Mouse (Mus musculus) heart, postnatal 0 days (tissue): ENCODE measurements around the gene Rnf169. TPM values are rescaled to one million over a fixed set of nuclear protein-coding genes. Genes with fewer than 3 reads are reported as not detected.

Experiments
- ATAC-seq: fragments of 200-750 bp; cut with Nextera tagmentation; 2 replicates; pipeline ENCODE4 v1.8.0; 2017; ENCODE audit warnings: low read depth, moderate number of reproducible peaks, moderate library complexity; ENCODE audit not compliant: insufficient read depth
- DNase-seq: peaks from one replicate; pipeline ENCODE4 v3.0.0-alpha.2; 2016; ENCODE audit warnings: low spot score
- H3K27ac ChIP-seq: fragments of 300-500 bp; sonication (generic); 2 replicates; pipeline ENCODE4 v1.5.1; 2014; ENCODE audit warnings: low read depth, mild to moderate bottlenecking
- H3K27me3 ChIP-seq: fragments of 300-500 bp; sonication (generic); 2 replicates; pipeline ENCODE4 v1.6.1; 2014; ENCODE audit warnings: low read length, mixed read lengths; ENCODE audit not compliant: control insufficient read depth, insufficient read depth
- H3K36me3 ChIP-seq: fragments of 300-500 bp; sonication (generic); replicated peaks from 2 replicates; pipeline ENCODE4 v1.6.1; 2014; ENCODE audit warnings: low read length, mixed read lengths; ENCODE audit not compliant: control insufficient read depth, insufficient read depth
- H3K4me1 ChIP-seq: fragments of 300-500 bp; sonication (generic); 2 replicates; pipeline ENCODE4 v1.6.1; 2014; ENCODE audit warnings: antibody characterized with exemption; ENCODE audit not compliant: control insufficient read depth, insufficient read depth
- H3K4me2 ChIP-seq: fragments of 300-500 bp; sonication (generic); 2 replicates; pipeline ENCODE4 v1.6.1; 2014; ENCODE audit warnings: low read depth, mild to moderate bottlenecking, low read length, moderate library complexity
- H3K4me3 ChIP-seq: fragments of 300-500 bp; sonication (generic); 2 replicates; pipeline ENCODE4 v1.5.1; 2014; ENCODE audit warnings: low read depth, low read length
- H3K9ac ChIP-seq: fragments of 300-500 bp; sonication (generic); replicated peaks from 2 replicates; pipeline ENCODE4 v1.6.1; 2014; ENCODE audit warnings: low read depth, low read length, mixed read lengths
- H3K9me3 ChIP-seq: fragments of 300-500 bp; sonication (generic); replicated peaks from 2 replicates; pipeline ENCODE4 v1.6.1; 2016; ENCODE audit warnings: low read length; ENCODE audit not compliant: control insufficient read depth
- CTCF ChIP-seq: IDR thresholded peaks from 2 replicates; pipeline ENCODE4 v1.5.1; 2016; ENCODE audit warnings: antibody characterized with exemption, control low read depth, low read depth
- EP300 ChIP-seq: IDR thresholded peaks from 2 replicates; pipeline ENCODE4 v1.6.1; 2016; ENCODE audit warnings: antibody characterized with exemption, low read depth
- WGBS: fragments of 180-500 bp; shearing (Covaris S2); extraction: QIAGEN DNeasy Blood & Tissue Kit; methylation state at CpG from one replicate; pipeline ENCODE4 v1.1.7; 2014; 5-methylcytosine and 5-hydroxymethylcytosine counted together
- polyA plus RNA-seq: library from polyadenylated mRNA; unstranded; fragments of >200 nt; fragmentation: Nextera tagmentation; extraction: Ambion mirVana; gene quantifications from 2 replicates; pipeline ENCODE4 v1.2.1, GENCODE M21; 2015
- total RNA-seq: library from RNA; depleted of rRNA; stranded (reverse); fragments of >200 nt; gene quantifications from 2 replicates; pipeline ENCODE4 v1.2.3, GENCODE M21; 2014; ENCODE audit warnings: low replicate concordance

The Rnf169 gene
- total and polyA plus RNA-seq, 2 experiments from 2014 or later, result 2.3 to 11.5 TPM

DNA sequence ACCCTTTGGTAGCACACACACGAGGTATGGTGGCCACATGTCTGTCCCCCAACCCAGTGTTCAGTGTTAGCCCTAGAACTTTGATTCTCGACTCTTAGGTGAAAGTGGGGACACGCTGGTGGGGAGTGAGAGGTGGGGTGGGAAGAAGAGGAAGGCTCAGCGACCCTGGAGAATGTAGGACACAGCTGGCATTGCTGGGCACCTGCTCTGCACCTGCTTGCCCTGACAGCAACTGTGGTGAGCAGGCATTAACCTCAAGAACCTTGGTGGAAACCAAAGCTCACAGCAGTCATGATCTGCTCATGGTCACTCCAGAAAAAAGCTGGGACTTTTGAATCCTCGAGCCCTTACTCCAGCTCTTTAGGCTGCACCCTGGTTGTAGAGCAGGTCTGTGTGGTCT is 69.2 kb downstream of the Rnf169 start:
- DNase-seq (no peak), ATAC-seq (no peak)
- Histone ChIP-seq H3K4me3 (no peak overlapping the region), H3K36me3 (no peaks in the 10 kb centered on the region), H3K27ac (no peak overlapping the region), H3K4me1 (no peaks in the 10 kb centered on the region), H3K9me3 (no peaks in the 10 kb centered on the region), H3K9ac (no peak overlapping the region), H3K27me3 (0 out of 2 replicates have a peak, but pooled peaks cover 5% of the 10 kb centered on the region), H3K4me2 (no peak overlapping the region)
- WGBS, result 73% methylated on average over 5 of the region's 5 CpGs
- no peak for TF ChIP-seq EP300
- TF ChIP-seq CTCF, result no peak

DNA sequence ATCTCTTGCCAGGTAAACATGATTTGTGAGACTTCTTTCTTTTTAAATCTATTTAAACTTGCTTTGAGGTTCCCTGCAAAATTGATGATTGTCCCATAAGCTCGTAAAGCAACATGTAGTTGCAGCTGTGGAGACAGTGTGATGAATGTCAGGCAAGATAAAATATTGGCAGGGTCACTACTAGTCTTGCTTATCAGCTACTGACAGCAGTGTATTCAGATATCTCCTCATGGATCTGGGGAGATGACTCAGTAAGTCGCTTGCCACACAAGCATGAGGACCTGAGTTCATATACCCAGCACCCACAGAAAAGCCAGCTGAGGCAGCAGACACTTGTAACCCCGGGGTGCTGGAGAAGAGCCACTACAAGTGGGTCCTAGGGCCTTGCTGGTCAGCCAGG is 72.8 kb downstream of the Rnf169 start:
- no peaks in the 10 kb centered on the region for H3K27me3 ChIP-seq
- no peak for ATAC-seq
- DNase-seq, result no peak
- no peaks in the 10 kb centered on the region for H3K36me3 ChIP-seq
- no peak overlapping the region for H3K4me2 ChIP-seq
- H3K4me3 ChIP-seq, result no peak overlapping the region
- 47% methylated on average over 3 of the region's 3 CpGs for WGBS
- TF ChIP-seq CTCF, result no peak
- TF ChIP-seq EP300, result no peak
- no peaks in the 10 kb centered on the region for H3K9me3 ChIP-seq
- no peak overlapping the region for H3K9ac ChIP-seq
- H3K4me1 ChIP-seq, result peaks cover 10% of the 10 kb centered on the region
- H3K27ac ChIP-seq, result no peak overlapping the region

DNA sequence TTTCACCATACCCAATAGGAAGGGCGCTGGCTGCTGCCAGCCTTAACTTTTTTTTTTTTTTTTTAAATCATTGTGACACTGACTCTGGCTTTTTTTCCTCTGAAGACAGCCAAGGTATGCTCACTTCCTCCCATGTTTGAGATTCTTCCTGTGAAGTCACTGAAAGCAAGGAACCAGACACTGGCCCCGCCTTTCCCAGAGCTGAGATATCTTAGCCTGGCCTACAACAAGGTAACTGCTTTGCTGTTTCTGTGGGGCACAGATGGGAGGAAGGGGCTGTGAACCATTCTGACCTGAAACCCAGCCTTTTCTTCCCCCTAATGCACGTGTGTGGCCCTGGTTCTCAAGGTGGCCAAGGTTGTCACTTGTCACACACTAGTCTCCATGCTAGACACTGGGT is 73.9 kb downstream of the Rnf169 start:
- 79% methylated on average over 3 of the region's 3 CpGs for WGBS
- no peaks in the 10 kb centered on the region for H3K27me3 ChIP-seq
- H3K4me3 ChIP-seq, result no peak overlapping the region
- ATAC-seq (no peak), DNase-seq (no peak)
- H3K27ac ChIP-seq, result no peak overlapping the region
- no peak for TF ChIP-seq EP300
- no peak overlapping the region for H3K9ac ChIP-seq
- H3K4me2 ChIP-seq, result no peak overlapping the region
- peaks cover 10% of the 10 kb centered on the region for H3K4me1 ChIP-seq
- H3K36me3 ChIP-seq, result no peaks in the 10 kb centered on the region
- no peaks in the 10 kb centered on the region for H3K9me3 ChIP-seq

DNA sequence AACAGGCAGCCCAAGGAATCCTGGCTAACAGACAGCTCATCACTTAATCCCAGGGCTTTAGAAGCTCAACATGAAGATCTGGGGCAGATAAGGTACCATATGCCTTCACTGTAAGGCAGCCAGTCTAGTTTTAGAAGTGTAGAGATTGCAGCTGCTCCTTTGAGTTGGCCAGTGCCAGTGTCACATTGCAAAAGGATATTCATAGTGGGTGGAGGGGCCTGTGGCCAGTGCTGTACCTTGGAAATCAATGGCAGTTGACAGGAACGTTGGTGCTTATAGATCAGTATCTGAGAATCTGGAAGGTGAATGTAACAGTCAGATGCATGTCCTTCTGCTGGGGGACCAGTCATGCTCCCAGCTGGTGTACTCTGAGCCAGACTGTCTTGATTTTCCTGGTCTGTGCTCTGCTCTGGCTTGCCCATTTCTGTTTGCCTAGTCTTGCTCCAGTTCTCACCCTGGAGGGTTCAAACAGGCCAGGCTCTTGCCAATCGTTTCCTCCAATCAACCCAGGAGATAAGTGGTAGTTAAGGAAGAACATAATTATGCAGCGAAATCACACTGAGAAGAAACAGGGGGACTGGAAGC is 75.7 kb downstream of the Rnf169 start:
- H3K27me3 ChIP-seq, result no peaks in the 10 kb centered on the region
- H3K4me2 ChIP-seq, result no peak overlapping the region
- peaks cover 10% of the 10 kb centered on the region for H3K4me1 ChIP-seq
- DNase-seq (no peak), ATAC-seq (no peak)
- no peaks in the 10 kb centered on the region for H3K36me3 ChIP-seq
- no peak overlapping the region for H3K9ac ChIP-seq
- H3K27ac ChIP-seq, result no peak overlapping the region
- 34% methylated on average over 3 of the region's 3 CpGs for WGBS
- TF ChIP-seq CTCF (no peak), EP300 (no peak)
- no peaks in the 10 kb centered on the region for H3K9me3 ChIP-seq
- no peak overlapping the region for H3K4me3 ChIP-seq

DNA sequence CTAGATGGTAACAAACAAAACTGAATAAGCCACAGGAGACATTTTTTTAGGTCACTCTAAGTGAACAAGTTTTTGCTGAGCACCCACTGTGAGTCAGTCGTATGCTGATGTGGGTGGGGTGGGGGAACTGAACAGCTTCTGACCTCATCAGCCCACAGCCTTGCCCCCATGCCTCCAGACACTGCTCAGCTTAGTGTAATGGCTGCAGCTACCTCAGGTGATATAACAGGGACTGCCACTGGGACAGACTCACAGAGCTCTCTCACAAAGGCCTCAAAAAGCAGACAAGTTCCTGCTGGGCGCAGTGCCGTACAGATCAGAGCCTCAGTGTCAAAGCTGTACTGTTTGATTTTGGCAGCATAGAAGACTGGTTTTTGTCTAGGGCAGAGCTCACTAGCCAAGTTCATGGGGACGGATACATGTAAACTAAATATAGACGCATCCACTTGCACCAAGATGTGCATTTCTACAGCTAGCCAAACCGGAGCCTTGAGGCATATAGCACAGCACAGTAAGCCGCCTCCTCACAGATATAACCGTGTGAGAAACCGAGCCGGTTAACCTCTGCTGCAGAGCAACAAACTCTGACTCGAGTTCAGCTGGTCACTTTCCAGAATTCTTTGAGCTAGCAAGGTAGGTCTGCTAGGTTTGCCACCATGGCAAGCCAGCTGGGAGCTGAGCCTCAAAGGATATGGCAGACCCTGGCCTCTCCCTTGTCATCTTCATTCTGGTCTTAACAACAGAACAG is 77.2 kb downstream of the Rnf169 start:
- Histone ChIP-seq H3K4me1 (peaks cover 10% of the 10 kb centered on the region), H3K4me2 (no peak overlapping the region), H3K9ac (no peak overlapping the region), H3K9me3 (no peaks in the 10 kb centered on the region), H3K36me3 (no peaks in the 10 kb centered on the region), H3K4me3 (no peak overlapping the region), H3K27ac (peak overlapping the region; percentile 48; the same call in 1 of the 2 replicates), H3K27me3 (no peaks in the 10 kb centered on the region)
- TF ChIP-seq EP300, result no peak
- TF ChIP-seq CTCF, result no peak
- ATAC-seq (peak; percentile 41; the same call in 1 of the 2 replicates), DNase-seq (peak; percentile 20)
- WGBS, result 46% methylated on average over 11 of the region's 11 CpGs
